In genomic region chr6:128075453-128076003, GRCm38 (mm10) we compare ENCODE assay signal across 11 mouse cellular contexts.
DNase-seq lines count a peak whose midpoint lies in the region; ATAC-seq lines count a peak whose summit lies in the region.
"Had no signal": no experiment of that assay in that cellular context is flagged by ENCODE, and none has a peak within 500 bp of the region (broad histone marks: within the 10 kb centered on the region; RNA-seq: fewer than 3 reads in every experiment).

No protein-coding gene starts in this region.

- peaks cover 86% of the 10 kb centered on the region for H3K4me1 ChIP-seq in heart, embryonic 12.5 days (replicated peaks)
- peaks cover 60% of the 10 kb centered on the region for H3K4me1 ChIP-seq in limb, embryonic 15.5 days

- no peak overlapping the region for H3K4me3 ChIP-seq in heart, embryonic 12.5 days
- no peak overlapping the region for H3K4me3 ChIP-seq in limb, embryonic 15.5 days
- H3K4me3 ChIP-seq: hindbrain, embryonic 13.5 days had no signal

- intact Hi-C loops in heart, postnatal 10 days (cut with DNase I): no loop called here

- no peak overlapping the region for H3K9ac ChIP-seq in heart, embryonic 12.5 days
- H3K9ac ChIP-seq in limb, embryonic 15.5 days: no peak overlapping the region
- H3K9ac ChIP-seq: hindbrain, embryonic 13.5 days had no signal

- H3K9me3 ChIP-seq in heart, embryonic 12.5 days (replicated peaks): no peaks in the 10 kb centered on the region
- no peaks in the 10 kb centered on the region for H3K9me3 ChIP-seq in limb, embryonic 15.5 days
- H3K9me3 ChIP-seq: hindbrain, embryonic 13.5 days had no signal

- WGBS in heart, embryonic 12.5 days: 54% methylated on average over 5 of the region's 5 CpGs
- WGBS in limb, embryonic 15.5 days: 62% methylated on average over 5 of the region's 5 CpGs

- H3K36me3 ChIP-seq in heart, embryonic 12.5 days: peaks cover 14% of the 10 kb centered on the region; the same call in 1 of the 2 replicates
- no peaks in the 10 kb centered on the region for H3K36me3 ChIP-seq in limb, embryonic 15.5 days
- H3K36me3 ChIP-seq: hindbrain, embryonic 13.5 days had no signal

- no peaks in the 10 kb centered on the region for H3K27me3 ChIP-seq in heart, embryonic 12.5 days (replicated peaks)
- H3K27me3 ChIP-seq in limb, embryonic 15.5 days: no peaks in the 10 kb centered on the region
- H3K27me3 ChIP-seq: hindbrain, embryonic 13.5 days had no signal

- no peak for ATAC-seq in heart, embryonic 12.5 days (ENCODE audit: insufficient number of reproducible peaks, low FRiP score)
- ATAC-seq in limb, embryonic 15.5 days (ENCODE audit: insufficient number of reproducible peaks, low FRiP score, low TSS enrichment, low read depth): no peak

- H3K4me2 ChIP-seq in heart, embryonic 12.5 days: no peak overlapping the region
- no peak overlapping the region for H3K4me2 ChIP-seq in limb, embryonic 15.5 days
- H3K4me2 ChIP-seq: hindbrain, embryonic 13.5 days had no signal

- peak overlapping the region; percentile 74 for H3K27ac ChIP-seq in heart, embryonic 12.5 days (ENCODE audit: poor library complexity, severe bottlenecking)
- H3K27ac ChIP-seq in limb, embryonic 15.5 days: peak overlapping the region; percentile 80; the same call in 1 of the 2 replicates
- H3K27ac ChIP-seq: hindbrain, embryonic 13.5 days had no signal

- peak; percentile 45 to 51 for DNase-seq in heart, adult 18-20 months
- no peak for DNase-seq in heart, adult 9 months (ENCODE audit: low spot score in 2 of 2)
- peak; percentile 37 to 44 for DNase-seq in heart, postnatal 10 days
- DNase-seq in urinary bladder, adult 2 months (ENCODE audit: low spot score): no peak
- no peak for DNase-seq in layer of hippocampus, adult 11-12 months (ENCODE audit: low spot score)
- DNase-seq: gastrocnemius, postnatal 14 days; midbrain, embryonic 14.5 days; thymus, postnatal 25 days had no signal

Comparison
In these comparisons a context has a peak if more than half of its experiments do, and no peak if none do; other contexts are left out.
1. DNase-seq: peak in heart, adult 18-20 months (2 of 2) and heart, postnatal 10 days (2 of 2); none in heart, adult 9 months (0 of 2), urinary bladder, adult 2 months (single experiment) and layer of hippocampus, adult 11-12 months (single experiment).